Mouse (Mus musculus): Measurements from ENCODE around the gene Leng8. TPM values are rescaled to one million over a fixed set of nuclear protein-coding genes. Genes with fewer than 3 reads are reported as not detected.

The Leng8 gene
- polyA plus RNA-seq, 1 experiment from 2014 or later: 54.4 TPM

DNA sequence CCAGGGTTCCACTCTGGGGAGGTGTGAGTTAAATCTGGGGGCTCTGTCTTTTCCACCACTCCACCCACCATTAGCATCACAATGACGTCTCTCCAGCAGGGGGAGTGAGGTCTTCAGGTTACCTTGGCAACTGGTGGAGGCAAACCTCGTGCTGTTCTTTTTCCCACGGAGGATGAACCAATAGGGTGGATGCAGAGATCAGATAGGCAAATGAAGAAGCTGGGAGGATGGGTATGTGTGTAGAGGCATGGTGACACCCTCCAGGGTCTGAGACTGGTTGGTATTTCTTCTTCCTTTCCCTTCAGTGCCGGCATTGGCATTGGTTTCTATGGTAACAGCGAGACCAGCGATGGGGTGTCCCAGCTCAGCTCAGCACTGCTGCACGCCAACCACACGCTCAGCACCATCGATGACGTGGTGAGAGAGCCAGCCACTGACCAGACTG, 12.5 kb upstream of the Leng8 start:
- WGBS: 0% methylated on average over 9 of the region's 10 CpGs
- Histone ChIP-seq H3K36me3 (ENCODE audit: control insufficient read depth, insufficient read depth, low read length) (no peaks in the 10 kb centered on the region), H3K4me3 (ENCODE audit: low read depth, low read length) (peak overlapping the region; percentile 23; the same call in 1 of the 2 replicates), H3K9ac (ENCODE audit: low read depth, low read length) (peak overlapping the region; percentile 42; the same call in 1 of the 2 replicates), H3K27me3 (ENCODE audit: control insufficient read depth, insufficient read depth, low read length) (no peaks in the 10 kb centered on the region), H3K4me1 (replicated peaks; ENCODE audit: control insufficient read depth, insufficient read depth, low read length) (peaks cover 12% of the 10 kb centered on the region), H3K27ac (ENCODE audit: low read depth, low read length) (peak overlapping the region; percentile 94), H3K4me2 (replicated peaks; ENCODE audit: low read depth, low read length) (peak overlapping the region; percentile 19), H3K9me3 (ENCODE audit: control insufficient read depth, low read length) (no peaks in the 10 kb centered on the region)
- peak; percentile 88 for DNase-seq (ENCODE audit: low spot score)
- ATAC-seq (ENCODE audit: low FRiP score): peak; percentile 86

DNA sequence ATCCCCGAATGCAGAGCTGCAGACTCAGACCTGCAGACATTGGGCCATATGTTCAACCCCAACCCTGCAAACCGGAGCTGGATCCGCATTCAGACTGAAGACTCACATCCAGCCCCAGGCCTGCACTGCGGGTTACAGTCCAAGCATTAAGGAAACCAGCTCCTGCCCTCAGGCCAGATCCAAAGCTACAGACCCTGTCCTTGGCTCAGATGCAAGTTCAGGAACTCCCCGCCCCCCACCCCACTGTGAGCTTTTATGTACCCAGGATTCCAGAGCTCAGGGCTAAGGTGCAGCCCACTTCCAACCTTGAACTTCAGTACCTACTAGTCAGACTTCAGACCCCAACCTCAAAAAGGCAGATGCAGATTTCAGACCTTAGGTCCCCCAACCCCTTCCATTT, 12.0 kb upstream of the Leng8 start:
- ATAC-seq (ENCODE audit: low FRiP score) (peak; percentile 10), DNase-seq (ENCODE audit: low spot score) (no peak)
- WGBS: 8% methylated on average over 5 of the region's 5 CpGs
- Histone ChIP-seq H3K4me1 (replicated peaks; ENCODE audit: control insufficient read depth, insufficient read depth, low read length) (peaks cover 12% of the 10 kb centered on the region), H3K27ac (ENCODE audit: low read depth, low read length) (peak overlapping the region; percentile 88), H3K4me2 (replicated peaks; ENCODE audit: low read depth, low read length) (peak overlapping the region; percentile 19), H3K4me3 (ENCODE audit: low read depth, low read length) (peak overlapping the region; percentile 23; the same call in 1 of the 2 replicates), H3K36me3 (ENCODE audit: control insufficient read depth, insufficient read depth, low read length) (no peaks in the 10 kb centered on the region), H3K9ac (ENCODE audit: low read depth, low read length) (peak overlapping the region; percentile 12; the same call in 1 of the 2 replicates), H3K27me3 (ENCODE audit: control insufficient read depth, insufficient read depth, low read length) (no peaks in the 10 kb centered on the region), H3K9me3 (ENCODE audit: control insufficient read depth, low read length) (no peaks in the 10 kb centered on the region)

DNA sequence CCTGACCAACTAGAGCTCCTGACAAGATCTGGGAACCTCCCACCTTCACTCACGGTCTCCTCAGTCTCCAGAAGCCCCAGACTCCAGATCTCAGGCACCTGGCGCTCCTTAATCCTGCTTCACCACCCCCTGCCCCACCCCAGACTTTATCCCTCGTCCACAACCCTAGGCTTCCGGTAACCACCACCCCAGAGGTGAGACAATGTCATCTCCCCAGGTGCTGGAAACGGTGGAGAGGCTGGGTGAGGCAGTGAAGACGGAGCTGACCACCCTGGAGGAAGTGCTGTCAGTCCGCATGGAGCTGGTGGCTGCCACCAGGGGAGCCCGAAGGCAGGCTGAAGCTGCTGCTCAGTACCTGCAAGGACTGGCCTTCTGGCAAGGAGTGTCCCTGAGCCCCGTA, 11.5 kb upstream of the Leng8 start:
- Histone ChIP-seq H3K9ac (ENCODE audit: low read depth, low read length) (peak overlapping the region; percentile 12; the same call in 1 of the 2 replicates), H3K36me3 (ENCODE audit: control insufficient read depth, insufficient read depth, low read length) (no peaks in the 10 kb centered on the region), H3K4me1 (replicated peaks; ENCODE audit: control insufficient read depth, insufficient read depth, low read length) (peaks cover 12% of the 10 kb centered on the region), H3K4me3 (ENCODE audit: low read depth, low read length) (no peak overlapping the region), H3K27ac (ENCODE audit: low read depth, low read length) (peak overlapping the region; percentile 88), H3K9me3 (ENCODE audit: control insufficient read depth, low read length) (no peaks in the 10 kb centered on the region), H3K4me2 (replicated peaks; ENCODE audit: low read depth, low read length) (no peak overlapping the region), H3K27me3 (ENCODE audit: control insufficient read depth, insufficient read depth, low read length) (no peaks in the 10 kb centered on the region)
- WGBS: 37% methylated on average over 9 of the region's 9 CpGs
- ATAC-seq (ENCODE audit: low FRiP score) (no peak), DNase-seq (ENCODE audit: low spot score) (no peak)

DNA sequence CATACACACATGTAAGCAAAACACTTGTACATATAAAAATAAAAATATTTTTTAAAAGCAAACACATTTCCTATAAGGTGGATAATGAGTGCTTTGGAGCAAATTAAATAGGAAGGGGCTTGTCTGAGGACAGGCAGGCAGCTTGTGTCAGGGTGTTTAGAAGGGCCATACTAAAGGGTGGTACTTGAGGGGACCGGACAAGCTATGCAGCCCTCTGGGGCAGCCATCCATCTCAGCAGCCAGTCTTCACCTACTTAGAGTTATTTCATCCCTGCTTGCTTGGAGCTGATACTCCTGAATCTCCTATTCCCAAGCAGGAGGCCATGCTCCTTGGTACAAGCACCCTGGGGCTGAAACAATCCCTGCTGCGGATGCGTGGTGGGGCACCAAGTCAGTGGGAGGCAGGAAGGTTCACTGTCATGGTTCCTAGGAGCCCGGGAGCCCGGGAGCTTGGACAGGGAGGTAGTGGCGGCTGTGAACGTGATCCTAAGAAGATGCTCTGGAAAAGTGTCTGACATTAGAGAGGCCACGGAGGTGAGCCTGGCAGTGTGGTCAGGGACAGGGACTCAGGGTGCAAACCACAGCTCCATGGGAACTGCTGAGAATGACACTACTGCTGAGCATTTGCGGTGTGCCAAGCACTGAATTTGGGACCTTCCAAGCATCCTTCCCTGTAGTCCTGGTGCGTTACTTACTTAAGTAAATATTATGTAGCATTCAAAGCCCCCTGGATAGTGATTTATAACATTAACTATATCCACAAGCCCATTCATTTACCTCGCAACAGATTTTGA, 9.7 kb upstream of the Leng8 start:
- no peak overlapping the region for H3K4me3 ChIP-seq (ENCODE audit: low read depth, low read length)
- 82% methylated on average over 11 of the region's 11 CpGs for WGBS

DNA sequence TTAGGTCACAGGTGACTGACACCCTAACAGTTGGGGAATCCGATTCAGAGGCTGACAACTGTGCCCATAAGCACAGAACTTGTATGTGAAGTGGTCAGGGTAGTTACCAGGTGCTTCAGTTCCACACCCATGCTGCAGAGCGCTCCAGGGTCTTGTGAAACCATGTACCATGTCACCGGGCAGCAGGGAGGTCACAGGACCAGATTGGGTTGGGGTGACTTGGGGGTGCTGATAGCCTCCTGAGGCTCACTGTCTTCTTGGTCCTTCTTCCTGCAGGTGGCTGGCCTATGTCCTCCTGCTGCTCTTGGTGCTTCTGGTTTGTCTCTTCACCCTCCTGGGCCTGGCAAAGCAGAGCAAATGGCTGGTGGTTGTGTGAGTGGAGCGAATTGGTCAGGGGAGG, 8.9 kb upstream of the Leng8 start:
- DNase-seq (ENCODE audit: low spot score) (no peak), ATAC-seq (ENCODE audit: low FRiP score) (no peak)
- Histone ChIP-seq H3K27ac (ENCODE audit: low read depth, low read length) (no peak overlapping the region), H3K9ac (ENCODE audit: low read depth, low read length) (no peak overlapping the region), H3K9me3 (ENCODE audit: control insufficient read depth, low read length) (no peaks in the 10 kb centered on the region), H3K27me3 (ENCODE audit: control insufficient read depth, insufficient read depth, low read length) (no peaks in the 10 kb centered on the region), H3K4me3 (ENCODE audit: low read depth, low read length) (no peak overlapping the region), H3K36me3 (ENCODE audit: control insufficient read depth, insufficient read depth, low read length) (no peaks in the 10 kb centered on the region), H3K4me2 (replicated peaks; ENCODE audit: low read depth, low read length) (no peak overlapping the region), H3K4me1 (replicated peaks; ENCODE audit: control insufficient read depth, insufficient read depth, low read length) (peaks cover 11% of the 10 kb centered on the region)
- WGBS: 90% methylated on average over 4 of the region's 4 CpGs

More for the DNA sequence above, 9.7 kb upstream of the Leng8 start:
- Histone ChIP-seq H3K4me2 (replicated peaks; ENCODE audit: low read depth, low read length) (no peak overlapping the region), H3K27ac (ENCODE audit: low read depth, low read length) (no peak overlapping the region), H3K9me3 (ENCODE audit: control insufficient read depth, low read length) (no peaks in the 10 kb centered on the region), H3K4me1 (replicated peaks; ENCODE audit: control insufficient read depth, insufficient read depth, low read length) (peaks cover 12% of the 10 kb centered on the region), H3K9ac (ENCODE audit: low read depth, low read length) (no peak overlapping the region), H3K27me3 (ENCODE audit: control insufficient read depth, insufficient read depth, low read length) (no peaks in the 10 kb centered on the region), H3K36me3 (ENCODE audit: control insufficient read depth, insufficient read depth, low read length) (no peaks in the 10 kb centered on the region)
- no peak for DNase-seq (ENCODE audit: low spot score)
- no peak for ATAC-seq (ENCODE audit: low FRiP score)

DNA sequence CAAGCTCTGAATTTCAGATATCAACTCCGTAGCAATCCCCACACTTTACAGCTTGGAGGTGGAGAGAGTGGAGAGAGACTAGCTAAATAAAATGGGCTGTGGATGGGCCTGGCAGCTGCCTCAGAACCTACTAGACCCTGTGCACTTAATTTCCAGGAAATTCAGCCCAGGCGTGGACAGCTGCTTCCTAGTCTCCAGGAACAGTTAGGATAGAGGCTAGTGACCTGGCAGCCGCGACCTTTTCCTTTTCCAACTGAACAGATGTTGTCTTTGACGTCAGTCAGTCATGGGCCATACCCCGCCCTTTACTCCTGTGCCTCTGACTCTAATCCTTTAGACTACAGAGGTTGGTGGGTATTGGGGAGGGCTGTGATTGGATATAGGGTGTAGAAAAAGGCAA, 8.0 kb upstream of the Leng8 start:
- no peak overlapping the region for H3K4me2 ChIP-seq (replicated peaks; ENCODE audit: low read depth, low read length)
- 71% methylated on average over 6 of the region's 6 CpGs for WGBS
- ATAC-seq (ENCODE audit: low FRiP score) (no peak), DNase-seq (ENCODE audit: low spot score) (no peak)
- H3K4me3 ChIP-seq (ENCODE audit: low read depth, low read length): no peak overlapping the region
- no peaks in the 10 kb centered on the region for H3K9me3 ChIP-seq (ENCODE audit: control insufficient read depth, low read length)
- no peak overlapping the region for H3K27ac ChIP-seq (ENCODE audit: low read depth, low read length)
- no peaks in the 10 kb centered on the region for H3K27me3 ChIP-seq (ENCODE audit: control insufficient read depth, insufficient read depth, low read length)
- H3K4me1 ChIP-seq (replicated peaks; ENCODE audit: control insufficient read depth, insufficient read depth, low read length): peaks cover 8% of the 10 kb centered on the region
- no peaks in the 10 kb centered on the region for H3K36me3 ChIP-seq (ENCODE audit: control insufficient read depth, insufficient read depth, low read length)
- H3K9ac ChIP-seq (ENCODE audit: low read depth, low read length): no peak overlapping the region

DNA sequence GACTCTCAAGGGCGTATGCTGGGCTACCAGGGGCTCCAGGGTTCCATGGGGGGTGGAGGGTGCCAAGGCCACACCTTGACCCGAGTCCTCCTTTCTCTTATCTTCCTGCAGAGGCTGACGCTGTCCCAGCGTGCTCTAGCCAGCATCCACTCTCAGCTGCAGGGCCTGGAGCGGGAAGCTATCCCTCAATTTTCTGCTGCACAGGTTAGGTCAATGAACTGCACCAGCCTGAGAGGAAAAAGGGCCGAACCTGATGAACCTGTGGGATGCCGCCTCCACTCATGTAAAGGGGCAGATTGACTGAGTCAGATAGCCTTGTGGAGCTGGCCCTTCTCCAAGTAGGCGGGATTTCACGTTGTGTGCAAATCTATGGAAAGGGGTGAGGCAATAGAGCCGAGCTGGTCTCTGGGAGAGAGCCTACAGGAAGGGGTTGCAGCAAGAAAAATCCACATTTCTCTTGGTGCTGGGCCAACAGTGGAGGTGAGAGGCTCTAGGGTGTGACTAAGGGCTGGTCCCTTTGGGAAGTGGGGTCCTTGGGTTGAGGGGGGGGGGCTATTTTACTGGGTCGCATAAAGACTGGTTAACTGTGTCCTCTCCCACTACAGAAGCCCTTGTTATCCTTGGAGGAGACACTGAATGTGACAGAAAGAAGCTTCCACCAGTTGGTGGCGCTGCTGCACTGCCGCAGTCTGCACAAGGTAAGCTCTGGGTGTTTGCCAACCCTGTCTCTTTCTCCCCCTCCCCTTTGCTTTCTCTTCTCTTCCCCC, 6.0 kb upstream of the Leng8 start:
- Histone ChIP-seq H3K4me3 (ENCODE audit: low read depth, low read length) (no peak overlapping the region), H3K9me3 (ENCODE audit: control insufficient read depth, low read length) (no peaks in the 10 kb centered on the region), H3K36me3 (ENCODE audit: control insufficient read depth, insufficient read depth, low read length) (no peaks in the 10 kb centered on the region), H3K27ac (ENCODE audit: low read depth, low read length) (peak overlapping the region; percentile 60; the same call in 1 of the 2 replicates), H3K4me1 (replicated peaks; ENCODE audit: control insufficient read depth, insufficient read depth, low read length) (no peaks in the 10 kb centered on the region), H3K27me3 (ENCODE audit: control insufficient read depth, insufficient read depth, low read length) (no peaks in the 10 kb centered on the region), H3K4me2 (replicated peaks; ENCODE audit: low read depth, low read length) (no peak overlapping the region), H3K9ac (ENCODE audit: low read depth, low read length) (no peak overlapping the region; the same call in 1 of the 2 replicates)
- peak; percentile 88 for ATAC-seq (ENCODE audit: low FRiP score)
- WGBS: 49% methylated on average over 13 of the region's 13 CpGs
- DNase-seq (ENCODE audit: low spot score): peak; percentile 89

DNA sequence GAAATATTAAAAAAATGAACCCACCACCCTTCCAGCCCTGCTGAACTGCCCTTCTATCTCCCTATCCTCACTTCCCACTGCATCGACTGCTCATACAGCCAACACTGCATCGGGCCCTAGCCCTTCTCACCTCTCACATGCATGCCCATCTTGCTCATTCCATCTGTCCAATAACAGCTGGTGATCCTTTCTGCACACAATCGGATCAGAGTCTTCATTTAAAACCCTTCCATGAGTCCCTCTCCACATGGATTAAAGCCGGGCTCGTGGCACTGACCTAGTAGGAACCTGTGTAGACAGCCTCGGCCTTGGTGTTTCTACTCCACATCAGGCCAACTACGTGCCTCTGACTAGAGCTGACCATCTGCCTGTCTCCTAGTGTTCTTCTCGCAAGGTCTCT, 4.9 kb upstream of the Leng8 start:
- no peaks in the 10 kb centered on the region for H3K36me3 ChIP-seq (ENCODE audit: control insufficient read depth, insufficient read depth, low read length)

More for the DNA sequence above, 4.9 kb upstream of the Leng8 start:
- Histone ChIP-seq H3K4me3 (ENCODE audit: low read depth, low read length) (no peak overlapping the region), H3K27me3 (ENCODE audit: control insufficient read depth, insufficient read depth, low read length) (no peaks in the 10 kb centered on the region), H3K4me2 (replicated peaks; ENCODE audit: low read depth, low read length) (no peak overlapping the region), H3K9me3 (ENCODE audit: control insufficient read depth, low read length) (no peaks in the 10 kb centered on the region), H3K27ac (ENCODE audit: low read depth, low read length) (no peak overlapping the region), H3K9ac (ENCODE audit: low read depth, low read length) (no peak overlapping the region), H3K4me1 (replicated peaks; ENCODE audit: control insufficient read depth, insufficient read depth, low read length) (no peaks in the 10 kb centered on the region)
- WGBS: 95% methylated on average over 8 of the region's 8 CpGs
- no peak for ATAC-seq (ENCODE audit: low FRiP score)
- no peak for DNase-seq (ENCODE audit: low spot score)

All from hindbrain, embryonic 11.5 days (tissue).